8 mouse cellular contexts compared by ENCODE assay signal in the genomic region with DNA sequence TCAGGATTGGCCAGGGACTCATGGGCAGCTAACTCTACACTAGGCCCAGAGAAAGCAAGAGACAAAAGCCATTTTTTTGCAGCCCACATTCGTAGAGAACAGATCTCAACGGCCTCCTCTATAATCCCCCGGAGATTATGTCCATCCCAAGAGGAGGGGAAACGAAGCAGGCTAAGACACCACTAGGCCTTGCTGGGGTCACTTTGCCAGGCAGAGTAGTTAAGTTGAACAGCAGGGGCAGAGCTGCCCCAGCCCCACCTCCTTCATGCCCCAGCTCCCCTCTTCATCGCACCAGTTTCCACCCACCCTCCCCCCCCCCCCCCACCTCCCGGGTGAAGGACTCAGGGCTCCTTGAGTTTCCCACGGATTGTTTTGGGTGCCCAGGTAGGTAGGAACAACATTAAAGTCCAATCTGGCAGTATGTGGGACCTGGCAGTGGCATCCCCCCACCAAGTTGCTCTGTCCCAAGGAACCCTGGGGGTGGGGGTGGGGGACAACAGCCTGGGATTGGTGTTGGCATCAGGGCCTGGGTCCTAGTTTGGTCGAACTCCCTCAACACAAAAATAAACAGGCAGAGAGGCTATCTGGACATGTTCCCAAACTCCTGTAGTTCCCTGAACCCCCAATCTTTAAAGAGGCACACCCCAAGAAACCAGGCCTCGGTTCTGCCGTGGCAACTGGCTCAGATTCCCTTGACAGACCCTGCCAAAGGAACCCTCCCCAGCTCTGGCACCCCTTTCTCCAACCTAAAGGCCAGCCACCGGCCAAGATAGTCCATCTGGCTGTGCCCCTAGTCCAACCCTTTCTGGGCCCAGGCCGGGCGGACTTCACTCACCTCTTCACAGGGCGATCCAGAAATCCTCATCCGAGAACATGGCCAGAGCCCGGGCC. TPM values are rescaled to one million over a fixed set of nuclear protein-coding genes. Genes with fewer than 3 reads are reported as not detected.
DNase-seq lines count a peak whose midpoint lies in the region; ATAC-seq lines count a peak whose summit lies in the region.

No protein-coding gene starts in this region.

- peak overlapping the region; percentile 99 for H3K4me3 ChIP-seq in embryonic facial prominence, embryonic 13.5 days
- H3K4me3 ChIP-seq in midbrain, embryonic 13.5 days (replicated peaks): peak overlapping the region; percentile 100

- H3K4me2 ChIP-seq in embryonic facial prominence, embryonic 13.5 days: peak overlapping the region; percentile 97
- peak overlapping the region; percentile 100 for H3K4me2 ChIP-seq in midbrain, embryonic 13.5 days (replicated peaks)

- peak; percentile 35 for DNase-seq in urinary bladder, adult 2 months (ENCODE audit: low spot score)
- no peak for DNase-seq in urinary bladder, postnatal 4 days (ENCODE audit: low spot score in 2 of 2)
- DNase-seq in heart, postnatal 14 days: peak; percentile 47 to 51
- peak; percentile 50 to 66 for DNase-seq in kidney, postnatal 4 days
- DNase-seq in ovary, postnatal 14 days (ENCODE audit: low spot score): no peak

- H3K9me3 ChIP-seq in embryonic facial prominence, embryonic 13.5 days: no peaks in the 10 kb centered on the region
- no peaks in the 10 kb centered on the region for H3K9me3 ChIP-seq in midbrain, embryonic 13.5 days

- no peaks in the 10 kb centered on the region for H3K27me3 ChIP-seq in embryonic facial prominence, embryonic 13.5 days
- H3K27me3 ChIP-seq in midbrain, embryonic 13.5 days: no peaks in the 10 kb centered on the region

- peak overlapping the region; percentile 99 for H3K27ac ChIP-seq in embryonic facial prominence, embryonic 13.5 days
- peak overlapping the region; percentile 99 for H3K27ac ChIP-seq in midbrain, embryonic 13.5 days

- ATAC-seq in embryonic facial prominence, embryonic 13.5 days (ENCODE audit: insufficient number of reproducible peaks, insufficient read depth, low FRiP score, low TSS enrichment, low read depth): no peak
- ATAC-seq in midbrain, embryonic 13.5 days: no peak
- no peak for ATAC-seq in megakaryocyte progenitor cell, adult 5-6 weeks (replicated peaks; ENCODE audit: poor library complexity)

- peaks cover 14% of the 10 kb centered on the region for H3K36me3 ChIP-seq in embryonic facial prominence, embryonic 13.5 days
- peaks cover 12% of the 10 kb centered on the region for H3K36me3 ChIP-seq in midbrain, embryonic 13.5 days

- WGBS in embryonic facial prominence, embryonic 13.5 days: under 1% methylated on average over 16 of the region's 16 CpGs
- under 1% methylated on average over 16 of the region's 16 CpGs for WGBS in midbrain, embryonic 13.5 days

- peak overlapping the region; percentile 100 for H3K9ac ChIP-seq in embryonic facial prominence, embryonic 13.5 days
- H3K9ac ChIP-seq in midbrain, embryonic 13.5 days (replicated peaks): peak overlapping the region; percentile 99

- intact Hi-C loops in heart, postnatal 14 days (cut with DNase I): no loop called here

- peaks cover 41% of the 10 kb centered on the region for H3K4me1 ChIP-seq in embryonic facial prominence, embryonic 13.5 days
- peaks cover 50% of the 10 kb centered on the region for H3K4me1 ChIP-seq in midbrain, embryonic 13.5 days (replicated peaks)

RNA-seq across cellular contexts. Expression of a gene that starts 0.6 kb away (rescaled TPM):
- 25.7 and 39.0 TPM in 2 replicates for polyA plus RNA-seq in urinary bladder, adult 2 months (2012; rRNA removed)
- 14.4 and 15.2 TPM in 2 replicates for polyA plus RNA-seq in embryonic facial prominence, embryonic 13.5 days (2015; fragmentation: Nextera tagmentation; extraction: Ambion mirVana)
- total RNA-seq in heart, postnatal 14 days (2021): 10 to 100 TPM; 63.2 to 64.5 TPM
- polyA plus RNA-seq in midbrain, embryonic 13.5 days (2015; fragmentation: Nextera tagmentation; extraction: Ambion mirVana): 13.1 and 13.9 TPM in 2 replicates
- total RNA-seq in megakaryocyte progenitor cell, adult 5-6 weeks (2015): 38.5 and 43.3 TPM in 2 replicates
- 18.6 and 29.0 TPM in 2 replicates for total RNA-seq in megakaryocyte progenitor cell, adult 5-6 weeks (2017)

RNA-seq across cellular contexts. Expression of a gene that starts 23.9 kb away (rescaled TPM):
- 10.2 and 12.4 TPM in 2 replicates for polyA plus RNA-seq in urinary bladder, adult 2 months (2012; rRNA removed)
- 22.9 and 23.4 TPM in 2 replicates for polyA plus RNA-seq in embryonic facial prominence, embryonic 13.5 days (2015; fragmentation: Nextera tagmentation; extraction: Ambion mirVana)
- total RNA-seq in heart, postnatal 14 days (2021): 1 to 10 TPM; 1.6 to 2.0 TPM
- 33.0 and 33.9 TPM in 2 replicates for polyA plus RNA-seq in midbrain, embryonic 13.5 days (2015; fragmentation: Nextera tagmentation; extraction: Ambion mirVana)
- 10.7 and 17.8 TPM in 2 replicates for total RNA-seq in megakaryocyte progenitor cell, adult 5-6 weeks (2015)
- total RNA-seq in megakaryocyte progenitor cell, adult 5-6 weeks (2017): 5.4 and 7.9 TPM in 2 replicates

RNA-seq across cellular contexts. Expression of a gene that starts 27.9 kb away (rescaled TPM):
- polyA plus RNA-seq in urinary bladder, adult 2 months (2012; rRNA removed): 1.7 and 1.9 TPM in 2 replicates
- polyA plus RNA-seq in embryonic facial prominence, embryonic 13.5 days (2015; fragmentation: Nextera tagmentation; extraction: Ambion mirVana): 0.52 and 0.54 TPM in 2 replicates
- total RNA-seq in heart, postnatal 14 days (2021): 1 to 10 TPM; 2.0 to 2.7 TPM
- 0.48 and 0.82 TPM in 2 replicates for polyA plus RNA-seq in midbrain, embryonic 13.5 days (2015; fragmentation: Nextera tagmentation; extraction: Ambion mirVana)
- total RNA-seq in megakaryocyte progenitor cell, adult 5-6 weeks (2015): not detected in 2 replicates
- total RNA-seq in megakaryocyte progenitor cell, adult 5-6 weeks (2017): not detected in 2 replicates

RNA-seq across cellular contexts. Expression of a gene that starts 39.1 kb away (rescaled TPM):
- polyA plus RNA-seq in urinary bladder, adult 2 months (2012; rRNA removed): 83.1 and 89.5 TPM in 2 replicates
- 90.4 and 92.5 TPM in 2 replicates for polyA plus RNA-seq in embryonic facial prominence, embryonic 13.5 days (2015; fragmentation: Nextera tagmentation; extraction: Ambion mirVana)
- total RNA-seq in heart, postnatal 14 days (2021): 10 to 100 TPM; 91.8 to 93.6 TPM
- 83.3 and 89.9 TPM in 2 replicates for polyA plus RNA-seq in midbrain, embryonic 13.5 days (2015; fragmentation: Nextera tagmentation; extraction: Ambion mirVana)
- 38.4 and 50.6 TPM in 2 replicates for total RNA-seq in megakaryocyte progenitor cell, adult 5-6 weeks (2015)
- 97.3 and 105 TPM in 2 replicates for total RNA-seq in megakaryocyte progenitor cell, adult 5-6 weeks (2017)

RNA-seq across cellular contexts. Expression of a gene that starts 47.6 kb away (rescaled TPM):
- 32.8 and 43.4 TPM in 2 replicates for polyA plus RNA-seq in urinary bladder, adult 2 months (2012; rRNA removed)
- 26.8 and 27.8 TPM in 2 replicates for polyA plus RNA-seq in embryonic facial prominence, embryonic 13.5 days (2015; fragmentation: Nextera tagmentation; extraction: Ambion mirVana)
- total RNA-seq in heart, postnatal 14 days (2021): 10 to 100 TPM; 13.6 to 13.7 TPM
- polyA plus RNA-seq in midbrain, embryonic 13.5 days (2015; fragmentation: Nextera tagmentation; extraction: Ambion mirVana): 40.7 and 50.1 TPM in 2 replicates
- 5.2 and 5.6 TPM in 2 replicates for total RNA-seq in megakaryocyte progenitor cell, adult 5-6 weeks (2015)
- total RNA-seq in megakaryocyte progenitor cell, adult 5-6 weeks (2017): 3.8 and 9.4 TPM in 2 replicates

Comparison
In these comparisons a context has a peak if more than half of its experiments do, and no peak if none do; other contexts are left out.
1. DNase-seq: peak in urinary bladder, adult 2 months (single experiment), heart, postnatal 14 days (2 of 2) and kidney, postnatal 4 days (2 of 2); none in urinary bladder, postnatal 4 days (0 of 2) and ovary, postnatal 14 days (single experiment).